Mouse (Mus musculus) hindbrain, embryonic 16.5 days (tissue): ENCODE measurements around the gene Cdkal1. TPM values are rescaled to one million over a fixed set of nuclear protein-coding genes. Genes with fewer than 3 reads are reported as not detected.

Experiments used
- ATAC-seq: fragments of 200-750 bp; cut with Nextera tagmentation; 2 replicates; pipeline ENCODE4 v1.8.0; 2017; ENCODE audit warnings: moderate TSS enrichment, moderate library complexity
- H3K27ac ChIP-seq: fragments of 300-500 bp; sonication (generic); 2 replicates; pipeline ENCODE4 v1.5.1; 2014; ENCODE audit warnings: low read depth, mild to moderate bottlenecking, control low read depth, low read length, moderate library complexity
- H3K27me3 ChIP-seq: fragments of 300-500 bp; sonication (generic); replicated peaks from 2 replicates; pipeline ENCODE4 v1.6.1; 2014; ENCODE audit warnings: low read length; ENCODE audit not compliant: control insufficient read depth, insufficient read depth
- H3K36me3 ChIP-seq: fragments of 300-500 bp; sonication (generic); 2 replicates; pipeline ENCODE4 v1.6.1; 2014; ENCODE audit warnings: mild to moderate bottlenecking, low read length, moderate library complexity, mixed read lengths; ENCODE audit not compliant: control insufficient read depth, insufficient read depth
- H3K4me1 ChIP-seq: fragments of 300-500 bp; sonication (generic); 2 replicates; pipeline ENCODE4 v1.6.1; 2014; ENCODE audit warnings: low read depth, low read length; ENCODE audit not compliant: control insufficient read depth, insufficient read depth
- H3K4me2 ChIP-seq: fragments of 300-500 bp; sonication (generic); 2 replicates; pipeline ENCODE4 v1.6.1; 2014; ENCODE audit warnings: mild to moderate bottlenecking, low read length, control low read depth, moderate library complexity
- H3K4me3 ChIP-seq: fragments of 300-500 bp; sonication (generic); 2 replicates; pipeline ENCODE4 v1.5.1; 2014; ENCODE audit warnings: mild to moderate bottlenecking, low read length, control low read depth, moderate library complexity
- H3K9ac ChIP-seq: fragments of 300-500 bp; sonication (generic); 2 replicates; pipeline ENCODE4 v1.6.1; 2014; ENCODE audit warnings: low read depth, mild to moderate bottlenecking, control low read depth, low read length, moderate library complexity
- H3K9me3 ChIP-seq: fragments of 300-500 bp; sonication (generic); 2 replicates; pipeline ENCODE4 v1.6.1; 2014; ENCODE audit warnings: mild to moderate bottlenecking, low read length, moderate library complexity; ENCODE audit not compliant: control insufficient read depth
- WGBS: fragments of 180-500 bp; shearing (Covaris S2); extraction: QIAGEN DNeasy Blood & Tissue Kit; methylation state at CpG from one replicate; pipeline ENCODE4 v1.1.7; 2014; 5-methylcytosine and 5-hydroxymethylcytosine counted together
- polyA plus RNA-seq: library from polyadenylated mRNA; unstranded; fragments of >200 nt; fragmentation: Nextera tagmentation; extraction: Ambion mirVana; gene quantifications from 2 replicates; pipeline ENCODE4 v1.2.1, GENCODE M21; 2015

The Cdkal1 gene
- polyA plus RNA-seq, 1 experiment from 2014 or later: 19.4 TPM

DNA sequence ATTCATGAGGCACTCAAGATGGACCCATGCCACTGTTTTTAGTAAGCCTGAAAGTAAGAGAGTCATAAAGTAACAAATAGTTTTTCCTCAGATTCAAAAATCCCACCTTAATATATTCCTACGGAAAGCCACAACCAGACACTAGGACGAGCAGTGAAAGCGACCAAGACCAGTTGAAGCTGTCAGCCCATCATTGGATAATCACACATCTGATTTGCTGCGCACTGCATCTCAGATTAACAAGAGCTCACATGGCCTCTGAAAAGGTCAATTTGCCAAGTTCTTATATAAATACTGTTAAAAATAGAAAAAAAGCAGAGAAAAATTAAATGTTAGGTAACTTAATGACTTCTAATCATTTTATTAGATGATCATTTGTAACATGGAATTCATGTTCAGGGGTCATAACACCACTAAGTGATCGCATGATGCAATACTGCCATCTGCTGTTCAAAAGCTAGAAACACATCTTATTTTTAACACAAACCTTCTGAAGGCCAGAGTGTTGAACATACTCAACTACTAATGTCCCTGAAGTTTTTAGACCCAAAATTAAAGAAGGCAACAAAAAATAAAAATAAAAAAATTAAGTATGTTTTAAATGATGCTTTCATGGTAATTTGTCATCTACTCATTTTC is 16.9 kb downstream of the Cdkal1 start:
- 41% methylated on average over 5 of the region's 5 CpGs for WGBS
- peak; percentile 73; the same call in 1 of the 2 replicates for ATAC-seq
- Histone ChIP-seq H3K27me3 (no peaks in the 10 kb centered on the region), H3K9ac (no peak overlapping the region), H3K4me1 (peaks cover 3% of the 10 kb centered on the region; the same call in 1 of the 2 replicates), H3K4me2 (no peak overlapping the region), H3K27ac (no peak overlapping the region), H3K9me3 (no peaks in the 10 kb centered on the region), H3K4me3 (no peak overlapping the region), H3K36me3 (no peaks in the 10 kb centered on the region)

DNA sequence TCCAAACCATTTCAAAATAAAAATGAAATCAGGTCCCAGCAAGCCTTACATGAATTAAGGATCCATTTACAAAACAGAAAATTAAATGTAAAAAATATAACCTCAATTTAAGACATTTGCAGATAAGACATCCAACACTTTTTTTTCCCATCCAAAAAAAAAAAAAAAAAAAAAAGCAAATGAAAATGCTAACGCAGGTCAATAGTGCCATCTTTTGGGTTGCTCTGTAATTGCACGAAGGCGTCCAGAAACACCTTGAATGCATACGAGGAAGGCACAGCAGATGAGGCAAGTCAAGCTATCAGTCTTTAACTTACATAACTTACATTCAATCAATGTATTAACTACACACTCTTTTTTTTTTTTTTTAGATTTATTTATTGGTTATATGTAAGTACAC is 20.3 kb downstream of the Cdkal1 start:
- Histone ChIP-seq H3K36me3 (no peaks in the 10 kb centered on the region), H3K27me3 (no peaks in the 10 kb centered on the region), H3K4me2 (no peak overlapping the region), H3K4me1 (peaks cover 3% of the 10 kb centered on the region; the same call in 1 of the 2 replicates), H3K9me3 (no peaks in the 10 kb centered on the region), H3K27ac (no peak overlapping the region), H3K4me3 (no peak overlapping the region), H3K9ac (no peak overlapping the region)
- WGBS: 43% methylated on average over 4 of the region's 4 CpGs
- no peak for ATAC-seq

DNA sequence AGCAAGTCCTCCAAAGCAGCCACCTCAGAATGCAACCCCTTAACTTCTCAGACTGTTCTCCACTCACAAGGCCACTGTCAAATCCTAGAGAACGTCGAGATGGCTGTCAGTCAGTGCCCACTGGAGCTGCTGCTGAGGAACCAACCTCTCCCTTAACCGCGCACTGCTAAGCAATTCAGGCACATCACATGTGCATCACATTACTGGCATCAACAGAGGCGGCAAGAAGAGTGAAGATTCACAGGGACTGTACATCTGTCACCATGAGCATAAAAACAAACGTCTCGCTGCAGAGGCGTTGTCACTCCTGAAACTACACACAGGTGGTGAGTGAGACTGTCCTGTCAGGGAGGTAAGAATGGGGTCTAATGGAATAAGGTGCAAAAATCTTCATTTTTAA is 21.7 kb downstream of the Cdkal1 start:
- Histone ChIP-seq H3K27me3 (no peaks in the 10 kb centered on the region), H3K9me3 (no peaks in the 10 kb centered on the region), H3K36me3 (no peaks in the 10 kb centered on the region), H3K27ac (no peak overlapping the region), H3K4me2 (no peak overlapping the region), H3K9ac (no peak overlapping the region), H3K4me3 (no peak overlapping the region), H3K4me1 (peaks cover 3% of the 10 kb centered on the region; the same call in 1 of the 2 replicates)
- 0 out of 2 replicates have a peak, but pooled peaks have one; percentile 22 for ATAC-seq
- 46% methylated on average over 8 of the region's 8 CpGs for WGBS

DNA sequence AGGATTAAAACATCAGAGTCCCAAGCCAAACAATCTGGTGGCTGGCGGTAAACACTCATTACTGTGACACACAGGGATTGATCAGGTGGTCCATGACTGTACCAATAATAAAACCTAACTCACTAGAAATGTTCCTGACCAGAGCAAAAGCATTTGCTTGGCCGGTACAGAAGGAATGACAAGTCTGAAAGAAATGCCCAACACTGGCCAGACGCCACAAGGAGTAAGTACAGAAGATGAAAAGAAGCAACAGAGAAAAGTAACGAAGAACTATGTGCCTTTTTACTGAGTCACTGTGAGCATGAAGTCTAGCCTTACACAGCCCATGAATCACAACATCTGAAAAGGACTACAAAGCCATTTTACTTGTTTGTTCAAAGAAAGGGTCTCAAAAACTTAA is 24.3 kb downstream of the Cdkal1 start:
- ATAC-seq: no peak
- no peaks in the 10 kb centered on the region for H3K27me3 ChIP-seq
- H3K36me3 ChIP-seq: no peaks in the 10 kb centered on the region
- 74% methylated on average over 4 of the region's 4 CpGs for WGBS
- H3K9ac ChIP-seq: no peak overlapping the region
- H3K4me1 ChIP-seq: peaks cover 3% of the 10 kb centered on the region; the same call in 1 of the 2 replicates
- no peak overlapping the region for H3K27ac ChIP-seq
- no peaks in the 10 kb centered on the region for H3K9me3 ChIP-seq
- H3K4me3 ChIP-seq: no peak overlapping the region
- no peak overlapping the region for H3K4me2 ChIP-seq

DNA sequence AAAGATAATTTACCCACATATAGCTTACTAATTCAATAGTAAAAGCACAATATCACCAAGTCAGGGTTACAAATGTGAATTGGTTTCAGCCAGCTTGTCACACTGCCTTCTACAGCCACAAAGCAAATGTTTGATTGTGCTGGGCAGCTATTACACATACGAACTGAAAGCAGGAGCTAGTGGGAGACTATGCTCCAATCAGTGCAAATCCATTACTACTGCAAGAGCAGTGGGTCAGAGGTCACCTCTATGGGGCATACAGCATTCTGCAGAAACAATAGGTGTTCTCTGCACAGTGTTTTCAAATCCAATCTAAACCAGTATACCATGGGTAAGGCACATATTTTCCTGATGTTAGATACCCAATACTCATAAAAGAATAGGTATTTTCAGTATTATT is 27.4 kb downstream of the Cdkal1 start:
- no peak for ATAC-seq
- H3K36me3 ChIP-seq: no peaks in the 10 kb centered on the region

DNA sequence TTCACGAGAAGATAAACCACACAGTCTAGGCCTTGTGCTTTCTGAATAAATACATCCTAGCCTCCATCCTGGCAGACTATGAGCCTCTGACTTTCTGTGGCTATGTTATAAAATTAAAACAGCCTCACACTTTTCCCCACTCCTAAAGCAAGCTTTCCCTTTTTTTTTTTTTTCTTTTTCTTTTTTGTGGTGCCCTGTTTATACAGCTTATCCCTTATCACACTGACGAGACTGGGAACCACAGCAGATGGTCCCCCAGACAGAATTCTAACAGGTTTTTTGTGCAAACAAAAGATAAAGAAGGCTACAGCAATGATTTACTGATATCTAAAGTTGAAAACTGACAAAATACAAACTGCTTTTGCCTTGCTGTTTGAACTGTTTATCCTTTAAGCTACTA is 29.0 kb downstream of the Cdkal1 start:
- no peak for ATAC-seq
- no peaks in the 10 kb centered on the region for H3K4me1 ChIP-seq
- H3K36me3 ChIP-seq: no peaks in the 10 kb centered on the region
- WGBS: 62% methylated on average over 2 of the region's 2 CpGs
- H3K27me3 ChIP-seq: no peaks in the 10 kb centered on the region
- H3K27ac ChIP-seq: no peak overlapping the region
- no peak overlapping the region for H3K4me2 ChIP-seq
- no peak overlapping the region for H3K9ac ChIP-seq
- H3K4me3 ChIP-seq: no peak overlapping the region
- no peaks in the 10 kb centered on the region for H3K9me3 ChIP-seq

More for the DNA sequence above, 27.4 kb downstream of the Cdkal1 start:
- no peak overlapping the region for H3K9ac ChIP-seq
- no peaks in the 10 kb centered on the region for H3K9me3 ChIP-seq
- H3K4me1 ChIP-seq: no peaks in the 10 kb centered on the region
- no peaks in the 10 kb centered on the region for H3K27me3 ChIP-seq
- H3K27ac ChIP-seq: no peak overlapping the region
- H3K4me2 ChIP-seq: no peak overlapping the region
- no peak overlapping the region for H3K4me3 ChIP-seq
- WGBS: 22% methylated on average over 1 of the region's 1 CpGs

DNA sequence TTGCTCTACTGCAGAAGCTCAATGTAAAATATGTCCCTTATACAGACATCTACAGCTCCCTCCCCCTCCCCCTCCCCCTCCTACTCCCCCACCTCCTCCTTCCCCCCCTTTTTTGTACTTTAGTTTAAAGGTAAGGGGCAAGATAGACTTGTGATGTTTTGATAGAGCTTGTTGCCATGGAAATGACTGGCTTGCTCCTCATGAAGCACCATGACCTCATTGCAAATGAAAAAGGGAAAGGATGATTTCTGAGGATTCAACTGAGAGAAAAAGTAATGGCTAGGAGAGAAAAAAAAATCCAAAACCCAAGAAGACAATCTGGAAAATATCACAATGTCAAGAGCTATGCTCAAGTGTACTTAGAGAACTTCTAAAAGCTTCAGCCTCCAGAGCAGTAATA is 29.4 kb downstream of the Cdkal1 start:
- Histone ChIP-seq H3K9me3 (no peaks in the 10 kb centered on the region), H3K27ac (no peak overlapping the region), H3K4me1 (no peaks in the 10 kb centered on the region), H3K4me3 (no peak overlapping the region), H3K4me2 (no peak overlapping the region), H3K9ac (no peak overlapping the region), H3K36me3 (no peaks in the 10 kb centered on the region), H3K27me3 (no peaks in the 10 kb centered on the region)
- ATAC-seq: no peak

DNA sequence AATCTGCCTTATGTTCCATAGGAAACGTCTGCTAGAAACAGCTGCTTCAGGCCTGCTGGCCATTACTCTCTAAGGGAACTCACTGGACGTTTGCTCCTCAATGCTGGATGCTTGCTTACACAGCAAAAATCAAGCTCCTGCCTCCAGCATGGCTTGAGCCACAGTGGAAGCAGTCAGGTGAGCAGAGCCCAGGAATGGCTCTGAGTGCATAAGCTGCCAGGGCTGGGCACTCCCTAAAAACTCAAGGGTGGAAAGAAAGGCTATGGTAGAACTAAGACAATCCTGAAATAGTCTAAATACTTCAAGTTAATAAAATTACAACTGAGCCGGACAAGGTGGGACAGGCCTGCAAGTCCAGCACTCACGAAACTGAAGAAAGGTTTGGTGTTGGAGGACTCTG is 30.7 kb downstream of the Cdkal1 start:
- no peaks in the 10 kb centered on the region for H3K4me1 ChIP-seq
- H3K36me3 ChIP-seq: no peaks in the 10 kb centered on the region
- H3K4me3 ChIP-seq: no peak overlapping the region
- 79% methylated on average over 4 of the region's 4 CpGs for WGBS
- no peaks in the 10 kb centered on the region for H3K27me3 ChIP-seq
- no peaks in the 10 kb centered on the region for H3K9me3 ChIP-seq
- H3K27ac ChIP-seq: no peak overlapping the region
- no peak overlapping the region for H3K9ac ChIP-seq
- no peak for ATAC-seq
- H3K4me2 ChIP-seq: no peak overlapping the region

DNA sequence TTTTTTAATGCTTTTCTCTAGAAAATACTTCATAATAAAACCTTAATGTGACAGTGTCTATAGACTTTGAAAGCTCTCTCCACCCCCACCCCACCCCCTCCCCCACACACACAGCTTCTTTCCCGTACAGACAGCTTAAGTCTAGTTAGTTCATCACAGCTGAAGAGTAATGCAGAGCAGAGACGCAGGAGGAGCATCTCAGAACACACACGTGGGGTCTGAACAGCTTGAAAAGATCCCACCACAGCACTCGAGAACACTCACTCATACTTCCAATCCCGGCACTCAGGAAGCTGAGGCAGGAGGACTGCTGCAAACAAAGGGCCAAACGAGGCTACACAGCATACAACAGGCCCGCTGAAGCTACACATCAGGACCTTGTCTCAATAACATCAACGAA is 31.1 kb downstream of the Cdkal1 start:
- no peaks in the 10 kb centered on the region for H3K9me3 ChIP-seq
- no peak overlapping the region for H3K4me2 ChIP-seq
- H3K27ac ChIP-seq: no peak overlapping the region
- no peaks in the 10 kb centered on the region for H3K36me3 ChIP-seq
- 77% methylated on average over 8 of the region's 8 CpGs for WGBS
- H3K27me3 ChIP-seq: no peaks in the 10 kb centered on the region
- no peak overlapping the region for H3K9ac ChIP-seq
- peak; percentile 16; the same call in 1 of the 2 replicates for ATAC-seq
- H3K4me1 ChIP-seq: no peaks in the 10 kb centered on the region
- H3K4me3 ChIP-seq: no peak overlapping the region
